Comparison of ENCODE assay signal across 8 mouse cellular contexts in genomic region chrX:100777655-100778234, GRCm38 (mm10). TPM values are rescaled to one million over a fixed set of nuclear protein-coding genes. Genes with fewer than 3 reads are reported as not detected.
A peak's percentile ranks its signal among the peaks of the same experiment; 100 is the strongest.
DNase-seq lines count a peak whose midpoint lies in the region; ATAC-seq lines count a peak whose summit lies in the region.

No protein-coding gene starts in this region.

- no peak for DNase-seq in kidney, adult 11 months
- DNase-seq in cerebellum, adult 11 months, result no peak
- DNase-seq in right cerebral cortex, postnatal 14 days, result no peak

- no peaks in the 10 kb centered on the region for H3K4me1 ChIP-seq in kidney, embryonic 14.5 days (ENCODE audit: control insufficient read depth, insufficient read depth, low read length)
- no peaks in the 10 kb centered on the region; the same call in 1 of the 2 replicates for H3K4me1 ChIP-seq in brown adipose tissue, adult 24 weeks (ENCODE audit: control insufficient read depth, insufficient read depth, insufficient read length, low read length)
- H3K4me1 ChIP-seq in hindbrain, embryonic 13.5 days (replicated peaks), result peaks cover 29% of the 10 kb centered on the region
- H3K4me1 ChIP-seq in midbrain, embryonic 16.5 days (ENCODE audit: control insufficient read depth, insufficient read depth, low read length), result peaks cover 20% of the 10 kb centered on the region

- ATAC-seq in kidney, embryonic 14.5 days (ENCODE audit: low FRiP score, low TSS enrichment), result no peak; the same call in 1 of the 2 replicates
- no peak for ATAC-seq in hindbrain, embryonic 13.5 days (ENCODE audit: low FRiP score)
- no peak for ATAC-seq in midbrain, embryonic 16.5 days
- ATAC-seq in megakaryocyte-erythroid progenitor cell, adult 5-6 weeks (replicated peaks; ENCODE audit: low FRiP score, low TSS enrichment, poor library complexity, severe bottlenecking), result no peak

- no peaks in the 10 kb centered on the region for H3K27me3 ChIP-seq in kidney, embryonic 14.5 days (ENCODE audit: control insufficient read depth, insufficient read depth, low read length)
- H3K27me3 ChIP-seq in hindbrain, embryonic 13.5 days, result no peaks in the 10 kb centered on the region
- H3K27me3 ChIP-seq in midbrain, embryonic 16.5 days (ENCODE audit: control insufficient read depth, insufficient read depth, low read depth, low read length), result no peaks in the 10 kb centered on the region

- peak overlapping the region; percentile 50 for H3K4me2 ChIP-seq in kidney, embryonic 14.5 days (replicated peaks; ENCODE audit: low read depth, low read length)
- peak overlapping the region; percentile 54 for H3K4me2 ChIP-seq in hindbrain, embryonic 13.5 days
- H3K4me2 ChIP-seq in midbrain, embryonic 16.5 days (ENCODE audit: low read length), result peak overlapping the region; percentile 46

- H3K4me3 ChIP-seq in kidney, embryonic 14.5 days (ENCODE audit: low read length), result peak overlapping the region; percentile 59
- peak overlapping the region; percentile 63 for H3K4me3 ChIP-seq in brown adipose tissue, adult 24 weeks (ENCODE audit: insufficient read depth, low read depth, low read length)
- H3K4me3 ChIP-seq in hindbrain, embryonic 13.5 days, result peak overlapping the region; percentile 44
- peak overlapping the region; percentile 34 for H3K4me3 ChIP-seq in midbrain, embryonic 16.5 days (ENCODE audit: low read depth, low read length)

- no peaks in the 10 kb centered on the region for H3K9me3 ChIP-seq in kidney, embryonic 14.5 days (ENCODE audit: control insufficient read depth, low read length)
- no peaks in the 10 kb centered on the region for H3K9me3 ChIP-seq in hindbrain, embryonic 13.5 days
- no peaks in the 10 kb centered on the region for H3K9me3 ChIP-seq in midbrain, embryonic 16.5 days (replicated peaks; ENCODE audit: control insufficient read depth, low read length, poor library complexity, severe bottlenecking)

- 33% methylated on average over 10 of the region's 10 CpGs for WGBS in kidney, embryonic 14.5 days
- 11% methylated on average over 10 of the region's 10 CpGs for WGBS in hindbrain, embryonic 13.5 days
- 22% methylated on average over 10 of the region's 10 CpGs for WGBS in midbrain, embryonic 16.5 days

- peak overlapping the region; percentile 75 for H3K9ac ChIP-seq in kidney, embryonic 14.5 days (ENCODE audit: low read depth, low read length)
- H3K9ac ChIP-seq in hindbrain, embryonic 13.5 days, result peak overlapping the region; percentile 71
- peak overlapping the region; percentile 57 for H3K9ac ChIP-seq in midbrain, embryonic 16.5 days (ENCODE audit: low read depth, low read length)

- no peaks in the 10 kb centered on the region for H3K36me3 ChIP-seq in kidney, embryonic 14.5 days (ENCODE audit: control insufficient read depth, insufficient read depth, low read length)
- no peaks in the 10 kb centered on the region; the same call in 1 of the 2 replicates for H3K36me3 ChIP-seq in hindbrain, embryonic 13.5 days
- H3K36me3 ChIP-seq in midbrain, embryonic 16.5 days (ENCODE audit: control insufficient read depth, insufficient read depth, low read length), result no peaks in the 10 kb centered on the region

- H3K27ac ChIP-seq in kidney, embryonic 14.5 days (ENCODE audit: low read depth, low read length), result peak overlapping the region; percentile 80
- H3K27ac ChIP-seq in brown adipose tissue, adult 24 weeks (replicated peaks; ENCODE audit: low read depth, low read length), result no peak overlapping the region
- peak overlapping the region; percentile 83 for H3K27ac ChIP-seq in hindbrain, embryonic 13.5 days
- peak overlapping the region; percentile 68 for H3K27ac ChIP-seq in midbrain, embryonic 16.5 days (ENCODE audit: low read length)

RNA-seq across cellular contexts. Expression of gene Dlg3, which starts 10.2 kb away (rescaled TPM):
- 7.3 and 9.3 TPM in 2 replicates for polyA plus RNA-seq in kidney, embryonic 14.5 days (2014; fragmentation: Nextera tagmentation; extraction: Ambion mirVana)
- polyA plus RNA-seq in brown adipose tissue, adult 24 weeks (2012; ENCODE audit: insufficient read depth, insufficient read length, missing spikeins), result 4.6 and 8.3 TPM in 2 replicates
- polyA plus RNA-seq in hindbrain, embryonic 13.5 days (2015; fragmentation: Nextera tagmentation; extraction: Ambion mirVana), result 8.6 and 9.6 TPM in 2 replicates
- polyA plus RNA-seq in midbrain, embryonic 16.5 days (2015; fragmentation: Nextera tagmentation; extraction: Ambion mirVana), result 8.0 and 10.5 TPM in 2 replicates
- total RNA-seq in megakaryocyte-erythroid progenitor cell, adult 5-6 weeks (2014; fragmentation: Nextera tagmentation), result 11.7 and 13.5 TPM in 2 replicates
- 11.4 and 12.0 TPM in 2 replicates for total RNA-seq in megakaryocyte-erythroid progenitor cell, adult 5-6 weeks (2017)

RNA-seq across cellular contexts. Expression of gene Gdpd2, which starts 48.1 kb away (rescaled TPM):
- polyA plus RNA-seq in kidney, embryonic 14.5 days (2014; fragmentation: Nextera tagmentation; extraction: Ambion mirVana), result 1.5 and 2.6 TPM in 2 replicates
- polyA plus RNA-seq in brown adipose tissue, adult 24 weeks (2012; ENCODE audit: insufficient read depth, insufficient read length, missing spikeins), result not detected in 2 replicates
- polyA plus RNA-seq in hindbrain, embryonic 13.5 days (2015; fragmentation: Nextera tagmentation; extraction: Ambion mirVana), result 31.3 and 32.8 TPM in 2 replicates
- polyA plus RNA-seq in midbrain, embryonic 16.5 days (2015; fragmentation: Nextera tagmentation; extraction: Ambion mirVana), result 41.6 and 54.6 TPM in 2 replicates
- total RNA-seq in megakaryocyte-erythroid progenitor cell, adult 5-6 weeks (2014; fragmentation: Nextera tagmentation), result not detected in 2 replicates
- 1.0 TPM in 1 of 2 replicates, not detected in the other for total RNA-seq in megakaryocyte-erythroid progenitor cell, adult 5-6 weeks (2017)
